Mouse (Mus musculus): ENCODE data around the gene Klri1. TPM values are rescaled to one million over a fixed set of nuclear protein-coding genes. Genes with fewer than 3 reads are reported as not detected.
"Not testable (repeated sequence)": the region's sequence is repeated elsewhere in the genome, so short reads cannot be mapped to it uniquely, and the experiment has no call there.

Gene Klri1
- not detected in 2 replicates for polyA plus RNA-seq (2015; fragmentation: Nextera tagmentation; extraction: Ambion mirVana)

DNA sequence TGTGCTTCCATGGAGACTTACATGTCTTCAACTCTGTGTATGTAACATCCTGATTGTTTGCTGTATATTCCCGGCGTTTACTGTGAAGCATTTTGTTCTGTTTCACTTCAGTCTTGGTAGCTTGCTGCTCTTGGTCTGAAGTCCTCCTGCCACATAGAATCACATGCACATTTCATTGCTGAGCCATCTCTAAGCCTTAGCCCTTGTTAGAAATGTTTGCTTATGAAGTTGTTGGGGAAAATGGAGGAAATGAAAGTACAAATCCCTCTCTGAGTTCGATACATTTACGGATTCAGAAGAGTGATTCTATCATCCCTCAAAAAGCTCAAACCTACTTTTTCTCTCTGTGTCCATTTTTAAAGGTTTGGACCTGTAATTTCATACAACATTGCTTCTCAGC lies at the start of gene Klri1:
Gene Klri1 (minus strand): TSS at position 101 of the 400 bp plus-strand sequence.
- no peak within 1 kb of the TSS for H3K4me3 ChIP-seq
- no peak within 1 kb of the TSS for H3K4me2 ChIP-seq
- no peak for ATAC-seq
- H3K27ac ChIP-seq = no peak within 1 kb of the TSS
- WGBS = 92% methylated on average over 4 of the region's 4 CpGs
- no peak within 1 kb of the TSS for H3K9ac ChIP-seq
- no peaks in the 10 kb centered on the region for H3K9me3 ChIP-seq (replicated peaks)
- H3K4me1 ChIP-seq = no peaks in the 10 kb centered on the region
- no peaks in the 10 kb centered on the region for H3K36me3 ChIP-seq (ENCODE audit: poor library complexity, severe bottlenecking)
- H3K27me3 ChIP-seq = no peaks in the 10 kb centered on the region

DNA sequence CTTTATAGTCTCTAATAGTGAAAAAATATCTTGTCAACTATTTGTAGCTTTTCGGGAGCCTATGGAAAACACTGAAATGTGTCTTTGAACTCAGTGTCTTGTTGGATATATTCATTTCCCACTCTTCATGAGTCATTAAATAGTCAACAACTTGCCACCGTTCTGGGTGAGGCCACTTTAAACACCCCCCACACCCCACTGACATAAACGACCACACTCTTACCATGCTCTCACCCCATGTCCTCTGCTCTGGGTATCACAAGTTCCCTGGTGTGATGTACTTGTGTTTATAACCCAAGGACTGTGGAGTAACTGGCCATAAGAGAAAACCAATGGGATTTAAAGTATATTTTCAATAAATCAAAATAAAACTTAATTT lies 30.7 kb upstream of the Klri1 start:
- Histone ChIP-seq H3K4me3 (no peak overlapping the region), H3K9ac (no peak overlapping the region), H3K4me2 (no peak overlapping the region), H3K4me1 (no peaks in the 10 kb centered on the region), H3K36me3 (ENCODE audit: poor library complexity, severe bottlenecking) (no peaks in the 10 kb centered on the region), H3K9me3 (replicated peaks) (peaks cover 7% of the 10 kb centered on the region), H3K27me3 (no peaks in the 10 kb centered on the region), H3K27ac (no peak overlapping the region)
- WGBS = 71% methylated on average over 3 of the region's 3 CpGs
- ATAC-seq = no peak

DNA sequence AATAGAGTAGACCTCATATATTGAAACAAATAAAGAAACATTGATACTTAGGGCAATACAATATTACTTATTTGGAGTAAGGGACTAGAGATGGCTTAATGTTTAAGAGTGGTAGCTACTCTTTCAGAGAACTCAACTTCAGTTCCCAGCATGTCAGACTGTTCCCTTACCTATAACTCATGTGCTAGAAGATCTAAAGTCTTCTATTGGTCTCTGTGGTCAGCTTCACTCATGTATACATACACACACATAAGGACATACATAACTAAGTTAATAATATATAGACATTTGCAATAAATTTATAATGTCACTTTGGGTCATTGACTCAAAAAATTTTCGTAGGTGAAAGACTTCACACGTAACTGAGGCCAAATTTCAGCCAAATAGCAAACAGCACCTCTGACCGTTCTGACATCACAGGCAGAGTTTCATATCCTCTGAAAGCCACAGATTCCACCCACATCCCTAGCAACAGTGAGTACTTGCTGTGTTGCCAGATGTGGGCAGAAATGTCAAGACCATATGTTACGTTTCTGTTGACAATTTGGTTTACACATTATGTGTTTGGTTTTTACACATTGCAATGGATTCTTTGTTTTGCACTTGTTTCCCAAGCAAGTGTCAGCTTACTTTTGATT lies 30.2 kb upstream of the Klri1 start:
- Histone ChIP-seq H3K27me3 (no peaks in the 10 kb centered on the region), H3K4me2 (no peak overlapping the region), H3K9me3 (replicated peaks) (peaks cover 7% of the 10 kb centered on the region), H3K9ac (no peak overlapping the region), H3K27ac (no peak overlapping the region), H3K4me3 (no peak overlapping the region), H3K4me1 (no peaks in the 10 kb centered on the region), H3K36me3 (ENCODE audit: poor library complexity, severe bottlenecking) (no peaks in the 10 kb centered on the region)
- 89% methylated on average over 4 of the region's 4 CpGs for WGBS
- ATAC-seq = no peak

DNA sequence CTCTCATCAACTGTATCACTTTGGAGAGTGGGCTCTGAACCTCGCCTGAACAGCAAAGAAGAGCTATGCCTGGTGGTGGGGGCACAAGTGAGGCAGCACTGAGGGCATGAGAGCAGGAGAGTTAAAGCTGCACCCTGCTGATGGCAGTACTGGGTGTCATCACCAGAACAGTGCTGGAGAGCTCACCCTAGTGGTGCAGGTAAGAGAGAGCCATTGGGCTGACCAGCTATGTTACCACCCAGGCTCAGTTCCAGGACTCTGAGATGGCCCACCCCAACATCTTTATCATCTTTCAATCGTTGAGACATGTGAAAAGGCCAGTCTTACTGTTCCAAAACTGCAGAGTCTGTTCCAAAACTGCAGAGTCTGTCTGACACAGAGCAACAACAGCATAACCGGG lies 29.2 kb upstream of the Klri1 start:
- no peak overlapping the region for H3K4me2 ChIP-seq
- ATAC-seq = no peak
- H3K27me3 ChIP-seq = no peaks in the 10 kb centered on the region
- no peaks in the 10 kb centered on the region for H3K36me3 ChIP-seq (ENCODE audit: poor library complexity, severe bottlenecking)
- no peak overlapping the region for H3K9ac ChIP-seq
- no peaks in the 10 kb centered on the region for H3K4me1 ChIP-seq
- H3K27ac ChIP-seq = no peak overlapping the region
- peaks cover 7% of the 10 kb centered on the region for H3K9me3 ChIP-seq (replicated peaks)
- WGBS = 61% methylated on average over 3 of the region's 3 CpGs
- no peak overlapping the region for H3K4me3 ChIP-seq

DNA sequence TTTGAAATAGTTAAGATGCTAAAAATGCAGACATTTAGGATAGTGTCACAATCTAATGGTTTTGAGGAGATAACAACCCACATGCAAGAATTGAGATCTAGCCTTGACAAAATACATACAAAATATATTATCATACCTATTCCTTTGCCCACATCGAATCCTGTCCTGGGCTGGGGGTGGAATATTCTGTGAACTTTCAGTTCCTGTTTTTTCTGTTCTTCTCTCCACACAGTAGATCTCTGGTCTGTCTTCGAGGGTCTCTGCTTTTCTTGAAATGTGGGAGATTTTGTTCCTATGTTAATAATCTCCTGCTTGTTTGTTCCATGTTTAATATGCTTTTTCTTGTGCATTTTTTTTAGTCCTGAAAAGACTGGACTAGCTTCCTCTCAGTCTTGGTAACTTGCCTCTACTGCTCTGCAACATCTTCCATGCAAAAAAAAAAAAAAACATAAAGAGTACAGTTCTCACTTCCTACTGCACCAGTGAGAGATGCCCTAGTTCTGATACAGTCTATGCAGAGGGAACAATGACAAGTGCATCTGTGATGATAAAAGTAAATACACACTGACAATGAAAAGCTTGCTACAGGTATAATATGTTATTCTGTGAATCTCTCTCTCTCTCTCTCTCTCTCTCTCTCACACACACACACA lies 23.3 kb upstream of the Klri1 start, which contains the start of gene Klri2:
Gene Klri2 (minus strand): TSS at position 416 of the 653 bp plus-strand sequence.
- no peak for ATAC-seq

DNA sequence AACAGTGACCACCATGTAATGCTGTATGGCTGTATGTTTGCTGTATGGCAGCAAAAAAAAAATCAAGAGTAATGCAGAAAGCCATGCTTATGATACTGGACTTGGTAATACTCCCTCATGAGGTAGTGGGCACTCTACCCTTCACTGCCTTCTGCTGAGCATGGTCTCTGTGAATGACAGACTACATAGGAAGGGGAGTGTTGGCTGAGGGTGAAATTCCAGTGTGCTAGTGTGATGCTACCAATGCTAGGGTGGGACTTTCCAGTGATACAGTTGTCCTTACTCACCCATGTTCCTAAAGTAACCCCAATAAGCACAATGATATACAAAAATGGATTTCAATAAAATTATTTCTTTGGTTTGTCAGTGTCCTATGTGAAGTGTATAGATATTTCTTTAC lies 19.5 kb upstream of the Klri1 start:
- Histone ChIP-seq H3K27ac (no peak overlapping the region), H3K27me3 (no peaks in the 10 kb centered on the region), H3K36me3 (ENCODE audit: poor library complexity, severe bottlenecking) (no peaks in the 10 kb centered on the region), H3K4me2 (no peak overlapping the region), H3K9me3 (replicated peaks) (no peaks in the 10 kb centered on the region), H3K4me1 (no peaks in the 10 kb centered on the region), H3K4me3 (no peak overlapping the region), H3K9ac (no peak overlapping the region)
- ATAC-seq = no peak

More for the DNA sequence above, 23.3 kb upstream of the Klri1 start, which contains the start of gene Klri2:
- no peaks in the 10 kb centered on the region; the same call in 1 of the 2 replicates for H3K9me3 ChIP-seq (replicated peaks)
- no peaks in the 10 kb centered on the region for H3K4me1 ChIP-seq
- H3K27me3 ChIP-seq = no peaks in the 10 kb centered on the region
- H3K36me3 ChIP-seq (ENCODE audit: poor library complexity, severe bottlenecking) = no peaks in the 10 kb centered on the region
- 63% methylated on average over 2 of the region's 2 CpGs for WGBS
- H3K9ac ChIP-seq = no peak within 1 kb of the TSS
- H3K4me3 ChIP-seq = no peak within 1 kb of the TSS
- H3K4me2 ChIP-seq = no peak within 1 kb of the TSS
- no peak within 1 kb of the TSS for H3K27ac ChIP-seq

DNA sequence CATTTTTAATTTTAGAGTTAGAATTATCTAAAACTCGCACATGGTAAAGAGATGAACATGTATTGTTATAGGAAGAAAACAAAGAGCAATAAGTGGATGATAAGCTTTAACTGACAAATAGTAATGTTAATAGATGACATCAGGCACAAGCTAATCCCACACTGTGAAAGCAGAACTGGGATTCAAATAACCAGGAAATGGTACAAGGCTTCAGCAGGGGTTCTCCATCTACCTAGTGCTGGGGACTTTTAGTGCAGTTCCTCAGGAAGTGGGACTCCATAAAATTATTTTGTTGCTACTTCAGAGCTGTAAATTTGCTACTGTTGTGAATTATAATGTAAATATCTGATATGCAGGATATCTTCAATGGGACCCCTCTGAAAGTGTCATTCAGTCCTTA lies 10.3 kb upstream of the Klri1 start:
- H3K4me2 ChIP-seq = no peak overlapping the region
- no peaks in the 10 kb centered on the region for H3K4me1 ChIP-seq
- H3K36me3 ChIP-seq (ENCODE audit: poor library complexity, severe bottlenecking) = no peaks in the 10 kb centered on the region
- H3K4me3 ChIP-seq = no peak overlapping the region
- no peak overlapping the region for H3K9ac ChIP-seq
- no peak for ATAC-seq
- H3K9me3 ChIP-seq (replicated peaks) = no peaks in the 10 kb centered on the region
- no peaks in the 10 kb centered on the region for H3K27me3 ChIP-seq
- WGBS = 95% methylated on average over 1 of the region's 1 CpGs
- no peak overlapping the region for H3K27ac ChIP-seq

DNA sequence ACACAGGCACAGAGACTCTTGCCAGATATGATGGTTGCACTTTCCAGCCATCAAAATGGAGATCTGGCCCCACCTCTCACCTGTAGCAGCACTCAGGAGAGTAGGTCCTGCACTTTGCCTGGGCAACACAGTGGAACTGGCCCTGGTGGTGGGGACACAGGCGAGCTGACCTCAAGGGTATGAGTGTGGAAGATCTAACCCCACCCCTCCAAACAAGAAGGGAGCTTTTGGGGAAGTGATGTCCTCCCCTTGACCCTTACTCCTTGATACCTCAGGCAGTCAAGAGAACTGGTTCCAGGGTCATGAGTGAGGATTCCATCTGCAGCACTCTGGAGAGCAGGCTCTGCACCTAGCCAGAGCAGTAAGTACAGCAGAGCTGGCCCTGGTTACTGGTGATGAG lies 4.5 kb upstream of the Klri1 start:
- 67% methylated on average over 1 of the region's 1 CpGs for WGBS
- no peaks in the 10 kb centered on the region for H3K36me3 ChIP-seq (ENCODE audit: poor library complexity, severe bottlenecking)
- no peak for ATAC-seq

DNA sequence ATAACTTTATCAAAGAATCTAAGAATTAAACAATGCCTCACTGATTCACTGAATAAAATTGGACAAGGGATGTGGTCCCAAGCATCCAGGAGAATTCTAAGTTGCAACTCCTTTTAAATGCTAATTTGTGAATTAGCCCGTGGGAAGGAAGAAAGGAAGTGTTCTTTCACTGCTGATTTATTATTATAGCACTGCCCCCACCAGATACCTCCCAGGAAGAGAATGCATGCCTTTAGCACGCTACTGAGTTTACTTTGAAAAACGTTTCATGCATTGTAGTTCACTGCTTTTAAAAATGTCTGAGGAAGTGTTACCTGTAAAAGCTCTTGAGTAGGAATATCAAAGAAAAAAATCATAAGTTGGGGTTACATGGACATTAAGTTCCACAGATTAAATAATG lies 3.6 kb upstream of the Klri1 start:
- Histone ChIP-seq H3K4me2 (no peak overlapping the region), H3K9ac (no peak overlapping the region), H3K27me3 (no peaks in the 10 kb centered on the region), H3K4me1 (no peaks in the 10 kb centered on the region), H3K9me3 (replicated peaks) (no peaks in the 10 kb centered on the region), H3K27ac (no peak overlapping the region), H3K36me3 (ENCODE audit: poor library complexity, severe bottlenecking) (no peaks in the 10 kb centered on the region), H3K4me3 (no peak overlapping the region)
- 28% methylated on average over 3 of the region's 3 CpGs for WGBS
- ATAC-seq = no peak

More for the DNA sequence above, 4.5 kb upstream of the Klri1 start:
- Histone ChIP-seq H3K9me3 (replicated peaks) (no peaks in the 10 kb centered on the region), H3K27me3 (no peaks in the 10 kb centered on the region), H3K27ac (no peak overlapping the region), H3K4me1 (no peaks in the 10 kb centered on the region), H3K9ac (no peak overlapping the region), H3K4me3 (no peak overlapping the region), H3K4me2 (no peak overlapping the region)

DNA sequence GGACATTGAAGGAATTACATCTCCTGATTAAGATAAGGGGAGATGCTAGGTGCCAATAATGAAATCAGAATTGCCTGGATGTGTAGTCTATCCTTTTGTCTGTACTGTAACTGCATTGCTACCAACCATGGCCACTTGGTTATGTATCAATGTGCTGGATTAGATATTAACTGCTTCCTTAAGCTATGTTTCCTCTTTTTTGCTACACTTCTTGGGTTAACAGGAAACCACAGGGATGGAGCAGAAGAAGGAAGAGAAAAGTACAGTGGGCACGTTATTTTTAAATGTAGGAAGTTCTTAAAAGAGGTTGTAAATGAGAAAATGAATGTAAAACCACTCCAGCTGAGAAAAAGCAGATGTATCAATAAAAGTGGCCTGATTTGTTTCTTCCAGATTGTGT lies 3.4 kb downstream of the Klri1 start:
- Histone ChIP-seq H3K27me3 (no peaks in the 10 kb centered on the region), H3K36me3 (ENCODE audit: poor library complexity, severe bottlenecking) (no peaks in the 10 kb centered on the region), H3K4me3 (no peak overlapping the region), H3K9me3 (replicated peaks) (no peaks in the 10 kb centered on the region), H3K27ac (no peak overlapping the region), H3K9ac (no peak overlapping the region), H3K4me1 (no peaks in the 10 kb centered on the region), H3K4me2 (no peak overlapping the region)
- ATAC-seq = no peak
- 45% methylated on average over 1 of the region's 1 CpGs for WGBS

DNA sequence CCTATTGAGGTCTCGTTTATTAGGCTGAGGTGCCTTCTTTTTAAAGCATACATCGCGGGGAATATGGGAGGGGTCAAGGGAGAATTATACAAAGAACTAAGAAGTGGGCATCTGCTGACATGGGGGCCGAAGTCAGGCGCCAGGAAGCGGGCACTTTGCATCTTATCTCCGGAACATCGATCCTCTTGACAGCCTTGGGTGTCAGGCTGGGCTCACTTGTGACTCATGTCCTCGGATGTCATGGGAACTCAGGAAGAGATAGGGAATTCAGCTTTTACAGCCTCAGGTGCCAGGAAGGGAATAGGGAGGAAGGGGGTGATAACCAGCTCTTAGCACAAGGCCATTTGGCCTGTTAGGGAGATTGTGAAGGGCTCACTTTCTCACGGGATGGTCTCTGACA lies 25.5 kb downstream of the Klri1 start:
- not testable (repeated sequence) for H3K4me1 ChIP-seq; H3K4me2 ChIP-seq; H3K36me3 ChIP-seq (ENCODE audit: poor library complexity, severe bottlenecking); H3K27me3 ChIP-seq; H3K4me3 ChIP-seq; ATAC-seq; H3K27ac ChIP-seq; H3K9ac ChIP-seq
- peaks cover 11% of the 10 kb centered on the region; the same call in 1 of the 2 replicates for H3K9me3 ChIP-seq (replicated peaks)
- 87% methylated on average over 10 of the region's 10 CpGs for WGBS

DNA sequence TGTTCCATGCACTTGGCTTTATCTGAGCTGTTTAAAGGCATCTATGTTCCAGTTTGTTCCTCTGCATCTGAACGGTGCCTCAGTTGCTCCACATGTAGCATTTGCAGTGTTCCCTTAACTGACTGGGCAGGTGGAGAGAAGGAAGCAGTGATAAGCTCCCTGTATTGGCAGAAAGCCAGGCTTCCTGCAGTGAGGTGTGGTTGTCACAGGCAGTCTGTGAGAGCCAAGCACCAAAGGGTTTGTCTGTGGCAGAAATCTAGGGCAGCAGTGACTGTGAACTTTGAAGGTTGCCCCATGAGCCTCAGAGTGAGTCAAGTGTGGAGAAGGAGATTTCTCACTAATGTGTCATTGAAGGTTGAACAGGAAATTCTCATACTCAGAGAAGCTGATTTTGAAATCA lies 36.6 kb downstream of the Klri1 start:
- Histone ChIP-seq H3K27ac (no peak overlapping the region), H3K4me3 (no peak overlapping the region), H3K9ac (no peak overlapping the region), H3K27me3 (no peaks in the 10 kb centered on the region), H3K9me3 (replicated peaks) (no peaks in the 10 kb centered on the region), H3K36me3 (ENCODE audit: poor library complexity, severe bottlenecking) (no peaks in the 10 kb centered on the region), H3K4me2 (no peak overlapping the region), H3K4me1 (no peaks in the 10 kb centered on the region)
- WGBS = 92% methylated on average over 1 of the region's 1 CpGs
- ATAC-seq = no peak

DNA sequence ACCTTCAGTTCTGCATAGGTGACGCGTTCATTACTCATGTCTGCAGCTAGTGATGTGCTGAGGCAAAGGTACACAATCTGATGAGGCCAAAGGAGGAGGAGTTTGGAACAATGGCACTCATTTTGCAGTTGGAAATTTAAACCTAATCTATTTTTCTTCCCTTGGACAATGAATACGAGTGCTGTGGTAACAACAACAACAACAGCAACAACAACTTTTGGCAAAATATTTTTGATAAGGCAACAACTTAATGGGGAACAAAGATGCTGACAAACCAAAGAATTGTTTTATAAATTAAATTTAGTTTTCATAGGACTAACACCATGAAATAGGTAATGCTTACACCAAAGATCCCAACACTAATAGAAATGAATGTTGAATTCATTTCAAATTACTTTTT lies 38.1 kb downstream of the Klri1 start, which contains the start of gene Klrc1:
Gene Klrc1 (minus strand): TSS at position 101 of the 400 bp plus-strand sequence.
- Histone ChIP-seq H3K27me3 (no peaks in the 10 kb centered on the region), H3K27ac (no peak within 1 kb of the TSS), H3K9me3 (replicated peaks) (no peaks in the 10 kb centered on the region), H3K4me1 (no peaks in the 10 kb centered on the region), H3K4me2 (no peak within 1 kb of the TSS), H3K36me3 (ENCODE audit: poor library complexity, severe bottlenecking) (no peaks in the 10 kb centered on the region), H3K4me3 (no peak within 1 kb of the TSS), H3K9ac (no peak within 1 kb of the TSS)
- 86% methylated on average over 3 of the region's 3 CpGs for WGBS
- no peak for ATAC-seq
